Mouse (Mus musculus): ENCODE results near the gene Cradd.

Cradd gene

GRCm38 (mm10) chr10:95332596-95332995, 8.7 kb upstream of the Cradd start:
- no peak for DNase-seq (ENCODE audit: low spot score)

GRCm38 (mm10) chr10:95330375-95331363, 6.7 kb upstream of the Cradd start:
- DNase-seq (ENCODE audit: low spot score) = no peak

GRCm38 (mm10) chr10:95329884-95330283, 6.0 kb upstream of the Cradd start:
- no peak for DNase-seq (ENCODE audit: low spot score)

- no peak for DNase-seq (ENCODE audit: low spot score)
These were observed 322 bp upstream of the Cradd start for GRCm38 (mm10) chr10:95324278-95324631.

- no peak for DNase-seq (ENCODE audit: low spot score)
These were observed 1.6 kb downstream of the Cradd start for GRCm38 (mm10) chr10:95322076-95323070.

- no peak for DNase-seq (ENCODE audit: low spot score)
These were observed 4.9 kb downstream of the Cradd start for GRCm38 (mm10) chr10:95319001-95319400.

- DNase-seq (ENCODE audit: low spot score) = no peak
These were observed 5.6 kb downstream of the Cradd start for GRCm38 (mm10) chr10:95318392-95318708.

GRCm38 (mm10) chr10:95317581-95318391, 6.1 kb downstream of the Cradd start:
- DNase-seq (ENCODE audit: low spot score) = no peak

GRCm38 (mm10) chr10:95317091-95317490, 6.8 kb downstream of the Cradd start:
- no peak for DNase-seq (ENCODE audit: low spot score)

- DNase-seq (ENCODE audit: low spot score) = no peak
These were observed 7.3 kb downstream of the Cradd start for GRCm38 (mm10) chr10:95316675-95317074.

GRCm38 (mm10) chr10:95315801-95316474, 8.0 kb downstream of the Cradd start:
- DNase-seq (ENCODE audit: low spot score) = no peak

GRCm38 (mm10) chr10:95315321-95315720, 8.6 kb downstream of the Cradd start:
- no peak for DNase-seq (ENCODE audit: low spot score)

- DNase-seq (ENCODE audit: low spot score) = no peak
These were observed 9.9 kb downstream of the Cradd start for GRCm38 (mm10) chr10:95314019-95314418.

GRCm38 (mm10) chr10:95313524-95313923, 10.4 kb downstream of the Cradd start:
- DNase-seq (ENCODE audit: low spot score) = no peak

- no peak for DNase-seq (ENCODE audit: low spot score)
These were observed 13.1 kb downstream of the Cradd start for GRCm38 (mm10) chr10:95310688-95311441.

- DNase-seq (ENCODE audit: low spot score) = no peak
These were observed 14.3 kb downstream of the Cradd start for GRCm38 (mm10) chr10:95309412-95310322.

GRCm38 (mm10) chr10:95308991-95309390, 14.9 kb downstream of the Cradd start:
- no peak for DNase-seq (ENCODE audit: low spot score)

GRCm38 (mm10) chr10:95307916-95308315, 16.0 kb downstream of the Cradd start:
- DNase-seq (ENCODE audit: low spot score) = no peak

- DNase-seq (ENCODE audit: low spot score) = no peak
These were observed 16.9 kb downstream of the Cradd start for GRCm38 (mm10) chr10:95306824-95307552.
